Mouse (Mus musculus) hindbrain, postnatal 0 days (tissue): Measurements from ENCODE around the gene Ddah2. TPM values are rescaled to one million over a fixed set of nuclear protein-coding genes. Genes with fewer than 3 reads are reported as not detected.

Experiments
- ATAC-seq: fragments of 200-750 bp; cut with Nextera tagmentation; 2 replicates; pipeline ENCODE4 v1.8.0; 2017; ENCODE audit warnings: mild to moderate bottlenecking, moderate TSS enrichment, moderate library complexity
- DNase-seq: peaks from one replicate; pipeline ENCODE4 v3.0.0-alpha.2; 2015; ENCODE audit warnings: low spot score
- H3K27ac ChIP-seq: fragments of 300-500 bp; sonication (generic); 2 replicates; pipeline ENCODE4 v1.5.1; 2014; ENCODE audit warnings: mild to moderate bottlenecking
- H3K27me3 ChIP-seq: fragments of 300-500 bp; sonication (generic); 2 replicates; pipeline ENCODE4 v1.6.1; 2014; ENCODE audit warnings: low read length, mixed read lengths; ENCODE audit not compliant: insufficient read depth
- H3K36me3 ChIP-seq: fragments of 300-500 bp; sonication (generic); 2 replicates; pipeline ENCODE4 v1.6.1; 2014; ENCODE audit warnings: low read length, mixed read lengths; ENCODE audit not compliant: insufficient read depth
- H3K4me1 ChIP-seq: fragments of 300-500 bp; sonication (generic); 2 replicates; pipeline ENCODE4 v1.6.1; 2014; ENCODE audit warnings: antibody characterized with exemption, low read length, mixed read lengths; ENCODE audit not compliant: insufficient read depth
- H3K4me2 ChIP-seq: fragments of 300-500 bp; sonication (generic); 2 replicates; pipeline ENCODE4 v1.6.1; 2014; ENCODE audit warnings: low read depth, mild to moderate bottlenecking, low read length, moderate library complexity, mixed read lengths
- H3K4me3 ChIP-seq: fragments of 300-500 bp; sonication (generic); 2 replicates; pipeline ENCODE4 v1.5.1; 2014; ENCODE audit warnings: low read length
- H3K9ac ChIP-seq: fragments of 300-500 bp; sonication (generic); replicated peaks from 2 replicates; pipeline ENCODE4 v1.6.1; 2014; ENCODE audit warnings: mild to moderate bottlenecking, low read length, moderate library complexity, mixed read lengths
- H3K9me3 ChIP-seq: fragments of 300-500 bp; sonication (generic); 2 replicates; pipeline ENCODE4 v1.6.1; 2016; ENCODE audit warnings: low read length, mixed read lengths
- CTCF ChIP-seq: IDR thresholded peaks from 2 replicates; pipeline ENCODE4 v1.5.1; 2016; ENCODE audit warnings: antibody characterized with exemption, control low read depth, low read depth
- WGBS: fragments of 180-500 bp; shearing (Covaris S2); extraction: QIAGEN DNeasy Blood & Tissue Kit; methylation state at CpG from one replicate; pipeline ENCODE4 v1.1.7; 2014; 5-methylcytosine and 5-hydroxymethylcytosine counted together
- polyA plus RNA-seq: library from polyadenylated mRNA; unstranded; fragments of >200 nt; fragmentation: Nextera tagmentation; extraction: Ambion mirVana; gene quantifications from 2 replicates; pipeline ENCODE4 v1.2.1, GENCODE M21; 2015
- total RNA-seq: library from RNA; depleted of rRNA; stranded (reverse); fragments of >200 nt; gene quantifications from 2 replicates; pipeline ENCODE4 v1.2.3, GENCODE M21; 2014

The Ddah2 gene
- total and polyA plus RNA-seq, 2 experiments from 2014 or later: 228 to 322 TPM

- peak within 1 kb of the TSS; percentile 74 for H3K4me2 ChIP-seq
- no peaks in the 10 kb centered on the region for H3K9me3 ChIP-seq
- 3% methylated on average over 32 of the region's 33 CpGs for WGBS
- H3K4me3 ChIP-seq: peak within 1 kb of the TSS; percentile 53
- peak within 1 kb of the TSS; percentile 67 for H3K9ac ChIP-seq
- DNase-seq (peak; percentile 99), ATAC-seq (peak; percentile 99)
- H3K27me3 ChIP-seq: no peaks in the 10 kb centered on the region
- 0 out of 2 replicates have a peak, but pooled peaks cover 4% of the 10 kb centered on the region for H3K4me1 ChIP-seq
- H3K27ac ChIP-seq: peak within 1 kb of the TSS; percentile 51
- H3K36me3 ChIP-seq: no peaks in the 10 kb centered on the region
- no peak for TF ChIP-seq CTCF
These were observed 12.0 kb upstream of the Ddah2 start, which contains the start of gene Msh5 for GRCm38 (mm10) chr17:35046681-35047455. Gene Msh5 (minus strand): TSS chr17:35046745.

- ATAC-seq (no peak), DNase-seq (no peak)
- H3K27me3 ChIP-seq: no peaks in the 10 kb centered on the region
- 58% methylated on average over 1 of the region's 1 CpGs for WGBS
- no peak overlapping the region for H3K9ac ChIP-seq
- TF ChIP-seq CTCF: no peak
- H3K4me1 ChIP-seq: 0 out of 2 replicates have a peak, but pooled peaks cover 4% of the 10 kb centered on the region
- H3K27ac ChIP-seq: peak overlapping the region; percentile 64; the same call in 1 of the 2 replicates
- no peaks in the 10 kb centered on the region for H3K36me3 ChIP-seq
- no peak overlapping the region for H3K4me3 ChIP-seq
- H3K9me3 ChIP-seq: no peaks in the 10 kb centered on the region
- H3K4me2 ChIP-seq: no peak overlapping the region
These were observed 11.1 kb upstream of the Ddah2 start for GRCm38 (mm10) chr17:35047688-35048087.

- H3K4me2 ChIP-seq: no peak overlapping the region
- H3K9me3 ChIP-seq: no peaks in the 10 kb centered on the region
- H3K36me3 ChIP-seq: no peaks in the 10 kb centered on the region
- H3K4me3 ChIP-seq: no peak overlapping the region
- H3K27me3 ChIP-seq: no peaks in the 10 kb centered on the region
- no peak overlapping the region for H3K9ac ChIP-seq
- ATAC-seq: no peak
- peak overlapping the region; percentile 64; the same call in 1 of the 2 replicates for H3K27ac ChIP-seq
- H3K4me1 ChIP-seq: 0 out of 2 replicates have a peak, but pooled peaks cover 4% of the 10 kb centered on the region
- no peak for TF ChIP-seq CTCF
- WGBS: 36% methylated on average over 10 of the region's 11 CpGs
- DNase-seq: no peak
These were observed 10.5 kb upstream of the Ddah2 start for GRCm38 (mm10) chr17:35048149-35048931.

GRCm38 (mm10) chr17:35048932-35049440 lies 9.8 kb upstream of the Ddah2 start:
- Histone ChIP-seq H3K27ac (peak overlapping the region; percentile 86; the same call in 1 of the 2 replicates), H3K4me2 (peak overlapping the region; percentile 67; the same call in 1 of the 2 replicates), H3K36me3 (no peaks in the 10 kb centered on the region), H3K9ac (no peak overlapping the region), H3K4me3 (no peak overlapping the region), H3K9me3 (no peaks in the 10 kb centered on the region), H3K4me1 (0 out of 2 replicates have a peak, but pooled peaks cover 4% of the 10 kb centered on the region), H3K27me3 (no peaks in the 10 kb centered on the region)
- 72% methylated on average over 5 of the region's 5 CpGs for WGBS
- TF ChIP-seq CTCF: no peak
- no peak for ATAC-seq
- DNase-seq: no peak

GRCm38 (mm10) chr17:35049561-35050016 lies 9.2 kb upstream of the Ddah2 start, which contains the start of gene Clic1:
Gene Clic1 (plus strand): TSS chr17:35049966.
- peak; percentile 34 for TF ChIP-seq CTCF
- Histone ChIP-seq H3K36me3 (no peaks in the 10 kb centered on the region), H3K4me3 (peak within 1 kb of the TSS; percentile 44), H3K4me1 (0 out of 2 replicates have a peak, but pooled peaks cover 4% of the 10 kb centered on the region), H3K4me2 (peak within 1 kb of the TSS; percentile 67), H3K27me3 (no peaks in the 10 kb centered on the region), H3K9me3 (no peaks in the 10 kb centered on the region), H3K27ac (peak within 1 kb of the TSS; percentile 86), H3K9ac (peak within 1 kb of the TSS; percentile 52)
- DNase-seq (peak; percentile 77), ATAC-seq (no peak)
- WGBS: 6% methylated on average over 11 of the region's 11 CpGs

GRCm38 (mm10) chr17:35050126-35050750 lies 8.6 kb upstream of the Ddah2 start:
- WGBS: 3% methylated on average over 27 of the region's 27 CpGs
- 0 out of 2 replicates have a peak, but pooled peaks cover 4% of the 10 kb centered on the region for H3K4me1 ChIP-seq
- ATAC-seq (no peak), DNase-seq (peak; percentile 58)
- no peaks in the 10 kb centered on the region for H3K27me3 ChIP-seq
- no peaks in the 10 kb centered on the region for H3K36me3 ChIP-seq
- no peak for TF ChIP-seq CTCF
- H3K9ac ChIP-seq: peak overlapping the region; percentile 52
- peak overlapping the region; percentile 86 for H3K27ac ChIP-seq
- peak overlapping the region; percentile 44 for H3K4me3 ChIP-seq
- peak overlapping the region; percentile 67 for H3K4me2 ChIP-seq
- H3K9me3 ChIP-seq: no peaks in the 10 kb centered on the region
